Mouse (Mus musculus): Measurements from ENCODE around the gene Proser3. TPM values are rescaled to one million over a fixed set of nuclear protein-coding genes. Genes with fewer than 3 reads are reported as not detected.

The Proser3 gene
- 10.3 and 12.6 TPM in 2 replicates for polyA plus RNA-seq (2015; fragmentation: Nextera tagmentation; extraction: Ambion mirVana)

DNA sequence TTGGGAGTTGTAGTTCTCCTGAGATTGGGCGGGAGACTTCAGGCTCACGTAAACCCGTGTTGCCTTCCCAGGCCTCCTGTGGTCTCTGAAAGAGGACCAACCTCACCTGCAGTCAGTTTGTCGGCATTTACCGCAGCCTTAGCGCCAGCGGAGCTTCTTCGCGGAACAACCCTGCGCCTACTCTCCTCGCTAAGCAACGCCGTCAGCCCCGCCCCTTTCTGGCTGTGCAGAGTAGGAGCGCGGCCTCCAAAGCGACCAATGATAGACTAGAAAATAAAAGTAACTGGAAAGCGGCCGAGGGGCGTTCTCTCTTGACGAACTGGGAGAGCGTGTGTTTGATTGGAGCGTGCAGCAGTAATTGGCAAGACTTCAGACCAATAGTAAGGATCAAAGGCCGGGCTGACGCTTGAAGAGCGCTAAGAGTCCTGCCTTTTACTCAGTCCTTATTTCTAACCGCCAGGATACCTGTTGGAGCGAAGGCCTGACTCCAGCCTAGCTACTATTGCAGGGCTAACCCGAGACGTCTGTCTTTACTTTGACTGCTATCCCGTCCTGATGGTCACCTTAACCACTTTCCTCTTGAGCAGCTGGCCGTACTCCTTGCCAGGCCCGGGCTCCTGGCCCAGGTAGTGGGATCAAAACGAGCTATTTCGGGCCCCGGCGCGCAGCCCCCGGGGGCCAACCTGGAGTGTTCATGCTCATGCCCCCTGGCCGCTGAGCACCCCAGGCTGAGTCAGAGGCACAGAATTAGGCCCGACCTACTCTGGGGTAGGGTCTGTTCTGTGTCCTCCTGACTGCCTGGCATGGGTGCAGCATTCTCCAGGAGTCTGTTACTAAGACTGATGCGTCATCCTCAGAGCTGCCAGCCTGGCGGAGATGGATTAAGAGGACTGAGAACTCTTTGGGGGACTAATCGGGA is at the start of gene Proser3, which contains the start of gene Hspb6:
Proser3 (minus strand) TSS at position 198 of the 919 bp plus-strand sequence.
Hspb6 (plus strand) TSS at position 77 of the 919 bp plus-strand sequence.
- Histone ChIP-seq H3K36me3 (ENCODE audit: control insufficient read depth, insufficient read depth, low read length) (peaks cover 8% of the 10 kb centered on the region; the same call in 1 of the 2 replicates), H3K9me3 (replicated peaks; ENCODE audit: control insufficient read depth, low read length) (no peaks in the 10 kb centered on the region), H3K27me3 (ENCODE audit: control insufficient read depth, insufficient read depth, low read length) (no peaks in the 10 kb centered on the region), H3K9ac (ENCODE audit: low read length) (peak within 1 kb of the TSS; percentile 85), H3K27ac (ENCODE audit: low read length) (peak within 1 kb of the TSS; percentile 99), H3K4me2 (ENCODE audit: low read depth, low read length) (peak within 1 kb of the TSS; percentile 94), H3K4me1 (ENCODE audit: control insufficient read depth, insufficient read depth, low read length) (peaks cover 12% of the 10 kb centered on the region), H3K4me3 (replicated peaks; ENCODE audit: low read length) (peak within 1 kb of the TSS; percentile 78)
- under 1% methylated on average over 44 of the region's 44 CpGs for WGBS
- peak; percentile 95 for ATAC-seq (ENCODE audit: insufficient read depth, low FRiP score)

GRCm38 (mm10) chr7:30600651-30601050 is 48.6 kb upstream of the Proser3 start:
- no peak overlapping the region for H3K4me3 ChIP-seq (replicated peaks; ENCODE audit: low read length)
- no peaks in the 10 kb centered on the region for H3K27me3 ChIP-seq (ENCODE audit: control insufficient read depth, insufficient read depth, low read length)
- H3K36me3 ChIP-seq (ENCODE audit: control insufficient read depth, insufficient read depth, low read length) = no peaks in the 10 kb centered on the region
- 50% methylated on average over 7 of the region's 7 CpGs for WGBS
- H3K27ac ChIP-seq (ENCODE audit: low read length) = peak overlapping the region; percentile 90
- peaks cover 15% of the 10 kb centered on the region for H3K4me1 ChIP-seq (ENCODE audit: control insufficient read depth, insufficient read depth, low read length)
- H3K4me2 ChIP-seq (ENCODE audit: low read depth, low read length) = peak overlapping the region; percentile 30
- ATAC-seq (ENCODE audit: insufficient read depth, low FRiP score) = peak; percentile 38; the same call in 1 of the 2 replicates
- H3K9me3 ChIP-seq (replicated peaks; ENCODE audit: control insufficient read depth, low read length) = no peaks in the 10 kb centered on the region
- H3K9ac ChIP-seq (ENCODE audit: low read length) = peak overlapping the region; percentile 44; the same call in 1 of the 2 replicates

- Histone ChIP-seq H3K4me3 (replicated peaks; ENCODE audit: low read length) (no peak overlapping the region), H3K36me3 (ENCODE audit: control insufficient read depth, insufficient read depth, low read length) (no peaks in the 10 kb centered on the region), H3K9ac (ENCODE audit: low read length) (peak overlapping the region; percentile 44; the same call in 1 of the 2 replicates), H3K4me1 (ENCODE audit: control insufficient read depth, insufficient read depth, low read length) (peaks cover 15% of the 10 kb centered on the region), H3K27ac (ENCODE audit: low read length) (peak overlapping the region; percentile 90), H3K27me3 (ENCODE audit: control insufficient read depth, insufficient read depth, low read length) (no peaks in the 10 kb centered on the region), H3K4me2 (ENCODE audit: low read depth, low read length) (peak overlapping the region; percentile 30), H3K9me3 (replicated peaks; ENCODE audit: control insufficient read depth, low read length) (no peaks in the 10 kb centered on the region)
- under 1% methylated on average over 16 of the region's 16 CpGs for WGBS
- peak; percentile 94 for ATAC-seq (ENCODE audit: insufficient read depth, low FRiP score)
These were observed 47.8 kb upstream of the Proser3 start for GRCm38 (mm10) chr7:30599933-30600353.

DNA sequence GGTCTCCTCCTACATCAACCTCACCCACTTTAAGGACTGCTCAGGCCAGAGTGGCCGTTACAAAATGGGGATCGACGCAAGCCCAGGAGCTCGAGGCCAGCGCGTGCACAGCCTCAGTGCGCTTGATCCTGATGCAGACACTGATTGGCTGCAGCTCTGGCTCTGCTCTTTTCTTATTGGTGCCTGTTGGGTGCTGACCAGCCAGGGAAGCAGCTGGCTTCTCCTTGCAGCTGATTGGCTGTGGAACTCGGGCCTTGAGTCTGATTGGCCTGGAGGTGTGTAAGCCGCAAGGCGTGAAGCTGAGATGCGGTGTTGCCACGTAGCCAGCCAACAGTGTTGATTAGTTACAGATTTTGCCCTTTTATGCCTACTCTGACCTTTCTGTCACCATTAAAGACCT is 46.7 kb upstream of the Proser3 start, which contains the start of gene Zbtb32:
Zbtb32 (minus strand) TSS at position 124 of the 400 bp plus-strand sequence.
- H3K36me3 ChIP-seq (ENCODE audit: control insufficient read depth, insufficient read depth, low read length) = no peaks in the 10 kb centered on the region
- peak within 1 kb of the TSS; percentile 85 for H3K27ac ChIP-seq (ENCODE audit: low read length)
- H3K4me2 ChIP-seq (ENCODE audit: low read depth, low read length) = peak within 1 kb of the TSS; percentile 16
- no peaks in the 10 kb centered on the region for H3K27me3 ChIP-seq (ENCODE audit: control insufficient read depth, insufficient read depth, low read length)
- H3K4me3 ChIP-seq (replicated peaks; ENCODE audit: low read length) = no peak within 1 kb of the TSS
- 92% methylated on average over 12 of the region's 12 CpGs for WGBS
- no peaks in the 10 kb centered on the region for H3K9me3 ChIP-seq (replicated peaks; ENCODE audit: control insufficient read depth, low read length)
- H3K4me1 ChIP-seq (ENCODE audit: control insufficient read depth, insufficient read depth, low read length) = peaks cover 15% of the 10 kb centered on the region
- no peak within 1 kb of the TSS for H3K9ac ChIP-seq (ENCODE audit: low read length)
- ATAC-seq (ENCODE audit: insufficient read depth, low FRiP score) = no peak

DNA sequence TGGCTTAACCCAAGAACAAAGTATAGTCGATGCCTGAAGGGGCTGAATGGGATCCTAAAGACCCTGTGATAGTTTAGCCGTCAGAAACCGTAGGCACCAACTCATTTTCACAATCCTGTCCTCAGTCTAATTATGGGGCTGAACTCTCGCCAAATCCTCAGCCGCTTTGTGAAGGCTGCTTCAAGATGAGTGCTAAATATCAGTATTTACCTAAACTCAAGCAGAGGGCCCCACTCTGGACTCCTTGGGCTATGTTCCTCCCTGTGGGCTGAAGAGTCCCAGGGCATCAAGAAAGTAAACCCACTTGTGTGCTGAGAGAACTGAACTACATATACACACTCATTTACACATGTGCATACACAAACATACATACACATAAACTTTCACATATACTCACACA is 44.7 kb upstream of the Proser3 start:
- H3K9me3 ChIP-seq (replicated peaks; ENCODE audit: control insufficient read depth, low read length) = no peaks in the 10 kb centered on the region
- H3K27me3 ChIP-seq (ENCODE audit: control insufficient read depth, insufficient read depth, low read length) = no peaks in the 10 kb centered on the region
- no peak overlapping the region for H3K4me3 ChIP-seq (replicated peaks; ENCODE audit: low read length)
- no peak overlapping the region for H3K4me2 ChIP-seq (ENCODE audit: low read depth, low read length)
- H3K27ac ChIP-seq (ENCODE audit: low read length) = no peak overlapping the region
- H3K9ac ChIP-seq (ENCODE audit: low read length) = no peak overlapping the region
- H3K36me3 ChIP-seq (ENCODE audit: control insufficient read depth, insufficient read depth, low read length) = no peaks in the 10 kb centered on the region
- peaks cover 10% of the 10 kb centered on the region; the same call in 1 of the 2 replicates for H3K4me1 ChIP-seq (ENCODE audit: control insufficient read depth, insufficient read depth, low read length)
- no peak for ATAC-seq (ENCODE audit: insufficient read depth, low FRiP score)
- WGBS = 65% methylated on average over 5 of the region's 5 CpGs

DNA sequence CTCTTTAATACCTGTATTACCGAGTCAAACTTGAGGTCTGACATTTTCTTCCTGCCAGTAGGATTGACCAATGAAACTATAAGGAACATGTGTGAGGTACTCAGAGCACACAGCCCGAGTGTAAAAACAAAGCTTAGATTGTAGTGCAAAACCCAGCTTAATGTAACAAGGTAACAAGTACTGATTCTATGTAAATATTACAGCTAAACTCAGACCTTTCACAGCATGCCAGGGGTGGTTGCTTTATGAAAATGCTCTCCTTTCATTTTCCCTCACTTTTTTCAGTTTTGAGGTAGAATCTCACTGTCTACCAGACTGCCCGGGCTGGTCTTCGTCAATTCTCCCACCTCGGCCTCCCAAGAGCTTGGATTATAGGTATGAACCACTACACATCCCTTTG is 44.0 kb upstream of the Proser3 start:
- ATAC-seq (ENCODE audit: insufficient read depth, low FRiP score) = no peak
- WGBS = 73% methylated on average over 5 of the region's 5 CpGs

DNA sequence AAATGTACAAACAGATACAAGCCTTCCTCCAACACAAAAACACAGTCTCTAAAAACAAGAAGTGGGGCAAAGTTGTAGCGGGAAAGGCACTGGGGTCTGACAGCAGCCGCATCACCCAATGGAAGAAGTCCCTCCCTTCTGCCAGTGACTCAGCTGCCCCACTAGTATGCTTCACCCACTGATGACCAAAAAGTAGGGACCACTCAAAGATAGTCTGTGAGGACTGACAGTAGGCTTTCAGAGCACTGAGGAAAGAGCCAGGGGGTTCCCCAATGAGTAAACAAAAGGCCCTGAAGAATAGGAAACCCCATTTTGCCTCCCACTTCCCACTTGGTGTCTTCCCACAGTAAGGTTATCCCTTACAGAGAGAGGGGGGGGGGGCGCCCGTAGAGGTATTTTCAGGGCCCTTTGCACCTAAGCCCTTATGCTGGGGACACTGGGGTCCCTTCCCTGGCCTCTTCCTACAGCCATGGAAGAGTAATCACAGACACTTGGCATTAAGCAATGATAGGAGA is 42.5 kb upstream of the Proser3 start:
- Histone ChIP-seq H3K36me3 (ENCODE audit: control insufficient read depth, insufficient read depth, low read length) (no peaks in the 10 kb centered on the region), H3K27me3 (ENCODE audit: control insufficient read depth, insufficient read depth, low read length) (no peaks in the 10 kb centered on the region), H3K4me3 (replicated peaks; ENCODE audit: low read length) (no peak overlapping the region), H3K4me2 (ENCODE audit: low read depth, low read length) (no peak overlapping the region), H3K4me1 (ENCODE audit: control insufficient read depth, insufficient read depth, low read length) (peaks cover 3% of the 10 kb centered on the region; the same call in 1 of the 2 replicates), H3K27ac (ENCODE audit: low read length) (no peak overlapping the region), H3K9me3 (replicated peaks; ENCODE audit: control insufficient read depth, low read length) (no peaks in the 10 kb centered on the region), H3K9ac (ENCODE audit: low read length) (no peak overlapping the region)
- ATAC-seq (ENCODE audit: insufficient read depth, low FRiP score) = no peak
- 67% methylated on average over 4 of the region's 4 CpGs for WGBS

More for the DNA sequence above, 44.0 kb upstream of the Proser3 start:
- H3K27me3 ChIP-seq (ENCODE audit: control insufficient read depth, insufficient read depth, low read length) = no peaks in the 10 kb centered on the region
- H3K4me3 ChIP-seq (replicated peaks; ENCODE audit: low read length) = no peak overlapping the region
- H3K27ac ChIP-seq (ENCODE audit: low read length) = no peak overlapping the region
- H3K36me3 ChIP-seq (ENCODE audit: control insufficient read depth, insufficient read depth, low read length) = no peaks in the 10 kb centered on the region
- H3K4me2 ChIP-seq (ENCODE audit: low read depth, low read length) = no peak overlapping the region
- H3K4me1 ChIP-seq (ENCODE audit: control insufficient read depth, insufficient read depth, low read length) = peaks cover 9% of the 10 kb centered on the region; the same call in 1 of the 2 replicates
- H3K9me3 ChIP-seq (replicated peaks; ENCODE audit: control insufficient read depth, low read length) = no peaks in the 10 kb centered on the region
- no peak overlapping the region for H3K9ac ChIP-seq (ENCODE audit: low read length)

DNA sequence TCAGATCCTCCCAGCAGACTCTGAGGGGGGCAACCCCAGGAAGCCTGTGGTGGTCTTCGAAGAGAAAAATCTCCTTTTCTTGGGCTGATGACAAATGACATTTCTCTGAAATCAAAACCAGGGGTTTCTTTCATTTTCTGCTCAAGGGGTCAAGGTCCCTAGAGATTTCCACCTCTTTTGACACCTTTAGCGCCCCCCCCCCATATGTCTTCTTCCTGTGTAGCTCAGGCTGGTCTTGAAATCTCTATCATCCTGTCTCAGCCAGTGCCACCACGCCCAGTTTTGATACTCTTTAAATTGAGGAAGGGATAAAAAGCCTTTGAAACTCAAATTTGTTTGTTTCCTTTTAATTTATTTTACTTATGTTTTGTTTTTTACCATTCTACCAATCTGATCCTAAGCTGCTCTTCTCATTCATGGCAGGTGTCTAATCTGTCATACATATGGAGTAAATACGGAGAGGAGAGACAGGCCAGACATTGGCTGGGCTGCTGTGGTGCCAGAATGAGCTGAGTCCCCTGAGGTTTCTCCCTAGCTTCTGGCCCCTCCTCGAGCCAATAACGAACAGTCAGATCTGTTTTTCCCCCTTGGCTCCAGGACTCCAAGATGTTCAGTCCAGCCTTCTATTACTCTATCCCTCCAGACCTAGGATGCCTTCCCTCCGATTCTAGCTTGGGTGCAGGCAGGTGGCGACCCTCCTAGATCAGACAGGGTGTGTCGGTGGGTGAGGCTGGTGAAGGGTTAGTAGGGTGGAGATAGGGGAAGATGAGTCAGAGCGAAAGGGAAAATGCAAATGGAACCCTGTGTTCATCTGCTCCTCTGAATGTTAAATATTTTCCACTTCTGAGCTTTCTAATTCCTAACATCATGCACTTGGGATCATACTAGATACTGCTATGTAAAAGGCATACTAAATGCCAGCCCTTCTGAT is 41.7 kb upstream of the Proser3 start:
- Histone ChIP-seq H3K4me2 (ENCODE audit: low read depth, low read length) (no peak overlapping the region), H3K27me3 (ENCODE audit: control insufficient read depth, insufficient read depth, low read length) (no peaks in the 10 kb centered on the region), H3K27ac (ENCODE audit: low read length) (no peak overlapping the region), H3K9me3 (replicated peaks; ENCODE audit: control insufficient read depth, low read length) (no peaks in the 10 kb centered on the region), H3K4me1 (ENCODE audit: control insufficient read depth, insufficient read depth, low read length) (peaks cover 4% of the 10 kb centered on the region; the same call in 1 of the 2 replicates), H3K36me3 (ENCODE audit: control insufficient read depth, insufficient read depth, low read length) (no peaks in the 10 kb centered on the region), H3K4me3 (replicated peaks; ENCODE audit: low read length) (no peak overlapping the region), H3K9ac (ENCODE audit: low read length) (no peak overlapping the region)
- 67% methylated on average over 10 of the region's 10 CpGs for WGBS
- no peak for ATAC-seq (ENCODE audit: insufficient read depth, low FRiP score)
